Mouse (Mus musculus) liver, embryonic 14.5 days (tissue): ENCODE results near the gene Simc1.

Experiments used
- CTCF ChIP-seq: IDR thresholded peaks from 2 replicates; pipeline ENCODE4 v1.5.1; 2016; ENCODE audit warnings: antibody characterized with exemption, low read depth, control low read depth
- EP300 ChIP-seq: IDR thresholded peaks from 2 replicates; pipeline ENCODE4 v1.6.1; 2016; ENCODE audit warnings: antibody characterized with exemption, low read depth

GRCm38 (mm10) chr13:54504611-54505260 is 1.2 kb downstream of the Simc1 start:
- TF ChIP-seq CTCF (no peak), EP300 (no peak)
